Mouse (Mus musculus) forebrain, postnatal 0 days (tissue): ENCODE data around the gene Plekhg1. TPM values are rescaled to one million over a fixed set of nuclear protein-coding genes. Genes with fewer than 3 reads are reported as not detected.

ENCODE experiments used
- ATAC-seq: fragments of 200-750 bp; cut with Nextera tagmentation; 2 replicates; pipeline ENCODE4 v1.8.0; 2017; ENCODE audit warnings: mild to moderate bottlenecking, moderate library complexity
- DNase-seq: peaks from one replicate; pipeline ENCODE4 v3.0.0-alpha.2; 2015
- H3K27ac ChIP-seq: fragments of 300-500 bp; sonication (generic); 2 replicates; pipeline ENCODE4 v1.5.1; 2014; ENCODE audit warnings: low read depth, mild to moderate bottlenecking, antibody characterized with exemption, low read length, moderate library complexity, mixed read lengths
- H3K27me3 ChIP-seq: fragments of 300-500 bp; sonication (generic); 2 replicates; pipeline ENCODE4 v1.6.1; 2014; ENCODE audit warnings: mild to moderate bottlenecking, low read length, mixed read lengths; ENCODE audit not compliant: insufficient read depth
- H3K36me3 ChIP-seq: fragments of 300-500 bp; sonication (generic); 2 replicates; pipeline ENCODE4 v1.6.1; 2014; ENCODE audit warnings: mild to moderate bottlenecking, moderate library complexity; ENCODE audit not compliant: insufficient read depth
- H3K4me1 ChIP-seq: fragments of 300-500 bp; sonication (generic); 2 replicates; pipeline ENCODE4 v1.6.1; 2014; ENCODE audit warnings: antibody characterized with exemption; ENCODE audit not compliant: insufficient read depth
- H3K4me2 ChIP-seq: fragments of 300-500 bp; sonication (generic); 2 replicates; pipeline ENCODE4 v1.6.1; 2014; ENCODE audit warnings: low read depth, mild to moderate bottlenecking, moderate library complexity
- H3K4me3 ChIP-seq: fragments of 300-500 bp; sonication (generic); 2 replicates; pipeline ENCODE4 v1.5.1; 2014; ENCODE audit warnings: low read depth, low read length, mixed read lengths
- H3K9ac ChIP-seq: fragments of 300-500 bp; sonication (generic); 2 replicates; pipeline ENCODE4 v1.6.1; 2014; ENCODE audit warnings: mild to moderate bottlenecking
- H3K9me3 ChIP-seq: fragments of 300-500 bp; sonication (generic); 2 replicates; pipeline ENCODE4 v1.6.1; 2016; ENCODE audit warnings: low read length
- CTCF ChIP-seq: sonication (generic); IDR thresholded peaks from 2 replicates; pipeline ENCODE4 v1.5.1; 2016; ENCODE audit warnings: antibody characterized with exemption, control low read depth, low read depth
- WGBS: fragments of 180-500 bp; shearing (Covaris S2); extraction: QIAGEN DNeasy Blood & Tissue Kit; methylation state at CpG from one replicate; pipeline ENCODE4 v1.1.7; 2014; 5-methylcytosine and 5-hydroxymethylcytosine counted together
- polyA plus RNA-seq: library from polyadenylated mRNA; unstranded; fragments of >200 nt; fragmentation: Nextera tagmentation; extraction: Ambion mirVana; gene quantifications from 2 replicates; pipeline ENCODE4 v1.2.1, GENCODE M21; 2015
- total RNA-seq: library from RNA; depleted of rRNA; stranded (reverse); fragments of >200 nt; gene quantifications from 2 replicates; pipeline ENCODE4 v1.2.3, GENCODE M21; 2014

Gene Plekhg1
- total and polyA plus RNA-seq, 2 experiments from 2014 or later: 4.3 to 10.7 TPM

DNA sequence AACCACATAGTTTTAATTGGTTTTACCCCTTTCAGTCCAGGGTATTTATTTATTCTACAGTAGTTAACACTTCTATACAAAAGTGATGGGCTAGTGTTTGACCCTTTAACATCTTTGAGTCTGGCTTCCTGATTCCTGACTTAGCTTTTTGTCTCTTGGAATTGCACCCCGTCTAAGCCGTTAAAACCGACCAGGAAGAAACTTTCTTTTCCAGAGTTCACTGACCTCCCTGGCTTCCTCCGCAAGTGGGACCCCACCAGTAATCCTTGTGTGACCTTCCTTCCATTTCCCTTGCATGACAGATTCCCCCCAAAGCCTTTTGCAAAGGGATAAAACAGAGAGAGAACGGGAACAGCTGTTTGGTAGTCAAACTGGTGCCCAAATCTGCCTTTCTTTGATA, 1.6 kb downstream of the Plekhg1 start:
- Histone ChIP-seq H3K4me3 (peak overlapping the region; percentile 55), H3K27me3 (no peaks in the 10 kb centered on the region; the same call in 1 of the 2 replicates), H3K36me3 (no peaks in the 10 kb centered on the region), H3K27ac (no peak overlapping the region), H3K4me1 (no peaks in the 10 kb centered on the region), H3K9ac (no peak overlapping the region), H3K4me2 (peak overlapping the region; percentile 97; the same call in 1 of the 2 replicates), H3K9me3 (no peaks in the 10 kb centered on the region)
- no peak for TF ChIP-seq CTCF
- ATAC-seq (no peak), DNase-seq (no peak)
- WGBS: 12% methylated on average over 5 of the region's 5 CpGs

GRCm38 (mm10) chr10:3743069-3743468, 2.9 kb downstream of the Plekhg1 start:
- ATAC-seq: no peak
- no peak overlapping the region for H3K9ac ChIP-seq
- no peaks in the 10 kb centered on the region for H3K9me3 ChIP-seq
- DNase-seq: no peak
- 56% methylated on average over 2 of the region's 2 CpGs for WGBS
- H3K4me2 ChIP-seq: no peak overlapping the region
- H3K27me3 ChIP-seq: no peaks in the 10 kb centered on the region; the same call in 1 of the 2 replicates
- H3K4me3 ChIP-seq: no peak overlapping the region
- no peaks in the 10 kb centered on the region for H3K4me1 ChIP-seq
- TF ChIP-seq CTCF: no peak
- no peak overlapping the region for H3K27ac ChIP-seq
- no peaks in the 10 kb centered on the region for H3K36me3 ChIP-seq

DNA sequence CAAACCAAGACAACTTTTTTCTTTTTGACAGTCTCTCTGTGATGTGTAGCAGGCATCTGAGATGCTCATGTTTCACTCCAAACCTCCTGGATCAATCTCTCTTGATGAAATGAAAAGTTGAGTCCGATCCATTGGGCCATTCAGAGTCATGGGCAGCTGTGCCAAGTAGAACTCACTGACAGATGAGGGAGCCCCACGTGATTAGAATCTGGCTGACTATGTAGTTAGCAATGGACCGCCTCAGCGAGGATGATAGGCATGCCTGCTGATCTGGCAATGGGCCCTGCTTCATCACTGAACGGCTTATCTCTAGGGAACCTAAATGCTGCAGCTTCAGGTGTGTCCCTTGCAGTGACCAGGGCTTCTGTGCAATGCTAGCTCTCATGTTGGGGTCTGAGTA, 3.7 kb downstream of the Plekhg1 start:
- Histone ChIP-seq H3K36me3 (no peaks in the 10 kb centered on the region), H3K4me1 (no peaks in the 10 kb centered on the region), H3K27me3 (no peaks in the 10 kb centered on the region), H3K27ac (no peak overlapping the region), H3K9ac (no peak overlapping the region), H3K9me3 (no peaks in the 10 kb centered on the region), H3K4me2 (no peak overlapping the region), H3K4me3 (no peak overlapping the region)
- no peak for TF ChIP-seq CTCF
- ATAC-seq: no peak
- WGBS: 56% methylated on average over 5 of the region's 5 CpGs
- peak; percentile 10 for DNase-seq

DNA sequence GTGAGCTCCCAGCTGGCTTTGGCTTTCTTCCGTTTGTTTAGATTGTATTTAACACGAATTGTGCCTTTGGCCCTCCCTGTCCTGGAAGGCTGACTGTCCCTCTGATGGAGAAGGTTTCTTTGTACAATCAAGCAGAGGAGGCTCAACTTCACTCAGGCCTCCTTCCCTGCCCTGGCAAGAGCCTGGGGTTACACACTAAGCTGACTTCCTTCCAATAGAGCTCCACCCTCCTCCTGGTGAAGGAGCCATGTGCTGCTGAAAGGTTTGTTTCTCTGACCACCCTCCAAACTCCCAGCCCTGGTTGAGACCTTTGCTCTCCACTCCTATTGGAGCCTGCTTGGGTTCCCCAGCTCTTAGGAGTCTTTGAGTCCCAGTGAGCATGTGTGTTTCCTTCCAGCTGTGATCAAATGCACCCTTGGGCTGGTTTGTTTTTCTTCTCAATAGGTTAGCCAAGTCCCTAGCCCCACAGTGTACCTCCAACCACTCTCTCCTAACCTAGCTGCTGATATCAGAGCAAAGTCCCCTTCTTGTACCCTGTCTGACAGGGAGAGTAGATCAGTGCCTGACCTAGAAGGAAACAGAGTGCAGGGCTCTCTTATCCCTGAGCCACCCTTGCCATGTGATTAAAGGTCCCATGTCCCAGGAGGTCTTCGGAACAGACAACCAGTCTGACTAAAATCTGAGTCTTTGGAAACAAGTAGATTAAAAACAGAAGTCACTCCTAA, 6.8 kb downstream of the Plekhg1 start:
- WGBS: 57% methylated on average over 3 of the region's 3 CpGs
- DNase-seq (no peak), ATAC-seq (no peak)
- Histone ChIP-seq H3K4me1 (no peaks in the 10 kb centered on the region), H3K27me3 (no peaks in the 10 kb centered on the region), H3K9me3 (no peaks in the 10 kb centered on the region), H3K9ac (no peak overlapping the region), H3K4me2 (no peak overlapping the region), H3K27ac (no peak overlapping the region), H3K4me3 (no peak overlapping the region), H3K36me3 (no peaks in the 10 kb centered on the region)
- TF ChIP-seq CTCF: no peak

GRCm38 (mm10) chr10:3749580-3749979, 9.4 kb downstream of the Plekhg1 start:
- H3K27me3 ChIP-seq: no peaks in the 10 kb centered on the region
- H3K36me3 ChIP-seq: no peaks in the 10 kb centered on the region
- H3K4me2 ChIP-seq: no peak overlapping the region
- no peak for TF ChIP-seq CTCF
- no peak overlapping the region for H3K27ac ChIP-seq
- 88% methylated on average over 1 of the region's 1 CpGs for WGBS
- no peak overlapping the region for H3K4me3 ChIP-seq
- no peak for ATAC-seq
- no peak overlapping the region for H3K9ac ChIP-seq
- H3K4me1 ChIP-seq: no peaks in the 10 kb centered on the region
- H3K9me3 ChIP-seq: no peaks in the 10 kb centered on the region
- DNase-seq: no peak

DNA sequence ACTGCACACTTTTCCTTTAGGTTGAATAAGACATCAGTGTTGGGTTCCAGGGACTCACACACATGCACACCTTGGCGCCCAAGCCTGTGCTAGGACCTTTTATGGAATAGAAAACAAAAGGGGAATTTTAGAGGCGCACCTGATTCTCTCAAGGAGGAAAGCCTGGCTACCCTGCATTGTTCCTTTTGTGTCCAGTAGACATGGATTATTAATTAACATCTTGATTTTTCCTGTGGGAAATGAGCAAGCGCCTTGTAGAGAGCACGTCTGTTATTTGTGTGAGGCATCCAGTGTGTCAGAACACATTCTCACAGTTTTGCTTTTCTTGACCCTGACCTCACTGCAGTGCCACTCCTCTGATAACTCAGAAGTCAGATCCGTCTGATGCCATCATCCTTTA, 21.8 kb downstream of the Plekhg1 start:
- DNase-seq: no peak
- H3K4me3 ChIP-seq: no peak overlapping the region
- H3K27me3 ChIP-seq: no peaks in the 10 kb centered on the region
- no peak overlapping the region for H3K27ac ChIP-seq
- no peaks in the 10 kb centered on the region for H3K4me1 ChIP-seq
- H3K9me3 ChIP-seq: no peaks in the 10 kb centered on the region
- WGBS: 73% methylated on average over 5 of the region's 5 CpGs
- no peak overlapping the region for H3K4me2 ChIP-seq
- H3K9ac ChIP-seq: no peak overlapping the region
- ATAC-seq: no peak
- H3K36me3 ChIP-seq: no peaks in the 10 kb centered on the region
- no peak for TF ChIP-seq CTCF

DNA sequence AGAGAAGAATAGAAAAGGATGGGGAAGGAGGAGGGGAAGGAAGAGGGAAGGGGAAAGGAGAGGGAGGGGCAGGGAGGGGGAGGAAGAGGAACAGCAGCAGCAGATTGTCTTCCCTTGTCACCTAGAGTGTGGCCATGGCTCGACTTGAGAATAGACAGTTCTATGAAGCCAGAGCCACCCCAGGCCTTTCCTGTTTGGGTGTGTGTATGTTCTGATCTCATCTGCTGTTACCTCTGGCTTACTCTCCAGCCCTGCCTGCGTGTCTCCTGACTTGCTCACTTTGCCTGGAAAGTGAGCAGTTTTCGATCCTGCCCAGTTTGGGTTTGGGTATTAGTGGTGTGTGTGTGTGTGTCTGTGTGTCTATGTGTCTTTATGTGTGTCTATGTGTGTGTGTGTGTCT, 23.0 kb downstream of the Plekhg1 start:
- ATAC-seq: no peak
- Histone ChIP-seq H3K36me3 (no peaks in the 10 kb centered on the region), H3K4me3 (no peak overlapping the region), H3K9ac (no peak overlapping the region), H3K4me2 (no peak overlapping the region), H3K27me3 (no peaks in the 10 kb centered on the region), H3K27ac (no peak overlapping the region), H3K4me1 (no peaks in the 10 kb centered on the region), H3K9me3 (no peaks in the 10 kb centered on the region)
- no peak for DNase-seq
- TF ChIP-seq CTCF: no peak
- 64% methylated on average over 3 of the region's 3 CpGs for WGBS
